Comparison of ENCODE assay signal across 21 mouse cellular contexts in genomic region chr4:46744583-46745155, GRCm38 (mm10).
A peak's percentile ranks its signal among the peaks of the same experiment; 100 is the strongest.
DNase-seq lines count a peak whose midpoint lies in the region; ATAC-seq and TF ChIP-seq lines count a peak whose summit lies in the region.
"Had no signal": no experiment of that assay in that cellular context is flagged by ENCODE, and none has a peak within 500 bp of the region (broad histone marks: within the 10 kb centered on the region; RNA-seq: fewer than 3 reads in every experiment).

No protein-coding gene starts in this region.

- 67% methylated on average over 7 of the region's 7 CpGs for WGBS in heart, embryonic 11.5 days (ENCODE audit: insufficient replicate concordance)
- 51% methylated on average over 7 of the region's 7 CpGs for WGBS in heart, postnatal 0 days

- DNase-seq in heart, adult 8-10 months (ENCODE audit: low spot score), result peak; percentile 24
- DNase-seq in brain, adult 2 months (ENCODE audit: low read depth, low spot score), result peak; percentile 88
- peak; percentile 88 for DNase-seq in cerebellum, adult 9-10 months
- DNase-seq in heart, postnatal 0 days (ENCODE audit: low spot score), result peak; percentile 24
- no peak for DNase-seq in right cerebral cortex, postnatal 4 days
- no peak for DNase-seq in adrenal gland, postnatal 4 days (ENCODE audit: low spot score in 2 of 2)
- no peak for DNase-seq in frontal cortex, adult 2 months (ENCODE audit: extremely low spot score in 1 of 2, low spot score in 1 of 2)
- DNase-seq: kidney, adult 18-20 months; kidney, postnatal 14 days; right cerebral cortex, adult 18-20 months; spleen, adult 18-20 months; thymus, postnatal 36 days had no signal

- no peak overlapping the region for H3K9ac ChIP-seq in heart, embryonic 11.5 days (ENCODE audit: low read depth, low read length)
- H3K9ac ChIP-seq in heart, postnatal 0 days (replicated peaks; ENCODE audit: low read depth, low read length), result no peak overlapping the region
- H3K9ac ChIP-seq: embryonic facial prominence, embryonic 15.5 days; limb, embryonic 12.5 days; liver, embryonic 12.5 days; lung, embryonic 15.5 days; midbrain, embryonic 12.5 days; neural tube, embryonic 12.5 days had no signal

- TF ChIP-seq EP300 in heart, postnatal 0 days (IDR thresholded peaks at IDR 0.05; ENCODE audit: low read depth), result no peak

- H3K4me3 ChIP-seq in heart, embryonic 11.5 days (ENCODE audit: low read depth, low read length), result no peak overlapping the region
- no peak overlapping the region for H3K4me3 ChIP-seq in heart, postnatal 0 days (ENCODE audit: low read depth, low read length)
- H3K4me3 ChIP-seq: embryonic facial prominence, embryonic 15.5 days; limb, embryonic 12.5 days; liver, embryonic 12.5 days; lung, embryonic 15.5 days; midbrain, embryonic 12.5 days; neural tube, embryonic 12.5 days had no signal

- H3K9me3 ChIP-seq in heart, embryonic 11.5 days (replicated peaks; ENCODE audit: control insufficient read depth, low read length), result no peaks in the 10 kb centered on the region
- H3K9me3 ChIP-seq in heart, postnatal 0 days (replicated peaks; ENCODE audit: control insufficient read depth, low read length), result no peaks in the 10 kb centered on the region
- H3K9me3 ChIP-seq: embryonic facial prominence, embryonic 15.5 days; limb, embryonic 12.5 days; liver, embryonic 12.5 days; lung, embryonic 15.5 days; midbrain, embryonic 12.5 days; neural tube, embryonic 12.5 days had no signal

- peaks cover 4% of the 10 kb centered on the region; the same call in 1 of the 2 replicates for H3K4me1 ChIP-seq in heart, embryonic 11.5 days (ENCODE audit: control insufficient read depth, insufficient read depth, low read length)
- H3K4me1 ChIP-seq in heart, postnatal 0 days (ENCODE audit: control insufficient read depth, insufficient read depth), result peaks cover 16% of the 10 kb centered on the region
- H3K4me1 ChIP-seq: embryonic facial prominence, embryonic 15.5 days; limb, embryonic 12.5 days; liver, embryonic 12.5 days; lung, embryonic 15.5 days had no signal

- H3K4me2 ChIP-seq in heart, embryonic 11.5 days, result no peak overlapping the region
- H3K4me2 ChIP-seq in heart, postnatal 0 days (ENCODE audit: low read depth, low read length), result no peak overlapping the region
- H3K4me2 ChIP-seq: embryonic facial prominence, embryonic 15.5 days; limb, embryonic 12.5 days; liver, embryonic 12.5 days; lung, embryonic 15.5 days; midbrain, embryonic 12.5 days; neural tube, embryonic 12.5 days had no signal

- no peaks in the 10 kb centered on the region for H3K36me3 ChIP-seq in heart, embryonic 11.5 days (ENCODE audit: control insufficient read depth, insufficient read depth, low read length)
- H3K36me3 ChIP-seq in heart, postnatal 0 days (replicated peaks; ENCODE audit: control insufficient read depth, insufficient read depth, low read length), result no peaks in the 10 kb centered on the region
- H3K36me3 ChIP-seq: embryonic facial prominence, embryonic 15.5 days; limb, embryonic 12.5 days; liver, embryonic 12.5 days; lung, embryonic 15.5 days; midbrain, embryonic 12.5 days; neural tube, embryonic 12.5 days had no signal

- peaks cover 8% of the 10 kb centered on the region for H3K27me3 ChIP-seq in heart, embryonic 11.5 days (ENCODE audit: control insufficient read depth, insufficient read depth, low read length)
- H3K27me3 ChIP-seq in heart, postnatal 0 days (ENCODE audit: control insufficient read depth, insufficient read depth, low read length), result 0 out of 2 replicates have a peak, but pooled peaks cover 6% of the 10 kb centered on the region
- H3K27me3 ChIP-seq: CH12.LX; embryonic facial prominence, embryonic 15.5 days; liver, embryonic 12.5 days; lung, embryonic 15.5 days; midbrain, embryonic 12.5 days; neural tube, embryonic 12.5 days had no signal

- ATAC-seq in heart, embryonic 11.5 days (replicated peaks; ENCODE audit: insufficient number of reproducible peaks, low FRiP score, low TSS enrichment), result no peak
- no peak for ATAC-seq in heart, postnatal 0 days (ENCODE audit: insufficient read depth, low read depth)
- ATAC-seq: forebrain, embryonic 16.5 days; liver, embryonic 12.5 days had no signal

- no peak for TF ChIP-seq CTCF in heart, postnatal 0 days (IDR thresholded peaks at IDR 0.05; ENCODE audit: low read depth)

- no peak overlapping the region for H3K27ac ChIP-seq in heart, embryonic 11.5 days (ENCODE audit: low read depth, low read length)
- no peak overlapping the region for H3K27ac ChIP-seq in heart, postnatal 0 days (ENCODE audit: low read depth)
- H3K27ac ChIP-seq: embryonic facial prominence, embryonic 15.5 days; limb, embryonic 12.5 days; liver, embryonic 12.5 days; lung, embryonic 15.5 days; midbrain, embryonic 12.5 days; neural tube, embryonic 12.5 days had no signal

Comparison
In these comparisons a context has a peak if more than half of its experiments do, and no peak if none do; other contexts are left out.
1. DNase-seq: peak in heart, adult 8-10 months (single experiment), brain, adult 2 months (single experiment), cerebellum, adult 9-10 months (single experiment) and heart, postnatal 0 days (single experiment); none in right cerebral cortex, postnatal 4 days (single experiment), adrenal gland, postnatal 4 days (0 of 2) and frontal cortex, adult 2 months (0 of 2).